Mouse (Mus musculus) Muller cell, postnatal 12 days (primary cell): ENCODE data around the gene Ceacam13.
"Not testable (repeated sequence)": the region's sequence is repeated elsewhere in the genome, so short reads cannot be mapped to it uniquely, and the experiment has no call there.

Source experiments
- DNase-seq: peaks from one replicate; pipeline ENCODE4 v3.0.0-alpha.2; 2015; ENCODE audit errors: inconsistent ontology term

Gene Ceacam13

DNA sequence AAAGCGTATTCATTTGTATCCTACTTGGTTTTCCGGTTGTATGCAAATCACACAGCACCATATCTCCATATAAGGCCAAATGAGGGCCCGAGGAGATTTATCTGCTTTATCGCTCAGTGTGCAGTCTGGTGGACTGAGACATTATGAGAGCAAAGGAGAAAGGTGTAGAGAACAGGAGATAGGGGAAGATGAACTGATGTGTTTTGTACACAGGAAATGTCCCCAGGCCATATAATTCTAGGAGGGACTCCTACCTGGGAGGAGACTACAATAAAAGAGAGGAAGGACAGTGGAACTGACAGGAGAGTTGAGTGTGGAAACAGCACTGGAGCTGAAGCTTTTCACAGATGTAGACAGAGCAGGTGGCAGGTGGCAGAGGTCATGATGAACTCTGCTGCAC is at the start of gene Ceacam13:
Gene Ceacam13 (plus strand): TSS at position 301 of the 400 bp plus-strand sequence.
- DNase-seq: no peak

DNA sequence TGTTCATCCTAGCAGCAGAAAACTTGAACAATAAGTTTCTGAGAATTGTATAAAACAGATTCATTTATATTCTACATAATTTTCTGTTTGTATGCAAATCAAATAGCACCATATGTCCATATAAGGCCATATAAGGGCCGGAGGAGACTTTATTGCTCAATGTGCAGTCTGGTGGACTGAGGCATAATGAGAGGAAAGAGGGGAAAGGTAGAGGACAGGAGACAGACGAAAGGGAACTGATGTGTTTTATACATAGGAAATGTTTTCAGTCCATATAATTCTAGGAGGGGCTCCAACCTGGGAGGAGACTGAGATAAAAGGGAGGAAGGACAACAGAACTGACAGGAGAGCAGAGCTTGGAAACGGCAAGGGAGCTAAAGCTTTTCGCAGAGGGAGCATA is 37.9 kb upstream of the Ceacam13 start, which contains the start of gene Ceacam11:
Gene Ceacam11 (plus strand): TSS at position 301 of the 400 bp plus-strand sequence.
- DNase-seq: no peak

DNA sequence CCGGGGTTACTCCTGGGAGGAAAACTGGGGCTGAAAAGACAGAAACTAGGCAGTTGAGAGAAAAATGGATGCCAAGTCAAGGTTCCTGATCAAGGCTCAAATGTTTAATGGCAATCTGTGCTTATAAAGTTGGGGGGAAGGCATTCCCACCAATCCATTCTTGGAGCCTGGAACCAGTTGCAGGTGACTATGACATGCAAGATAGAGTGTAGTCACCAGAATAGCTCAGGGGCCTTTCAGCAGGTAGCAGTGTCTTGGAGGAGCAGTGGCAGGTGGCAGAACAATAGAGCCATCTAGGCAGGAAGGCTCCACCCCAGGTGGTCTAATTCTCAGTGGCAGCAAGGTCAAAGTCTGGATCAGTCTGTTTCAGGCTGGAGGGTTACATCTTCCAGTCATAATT is 8.6 kb upstream of the Ceacam13 start:
- DNase-seq: not testable (repeated sequence)

DNA sequence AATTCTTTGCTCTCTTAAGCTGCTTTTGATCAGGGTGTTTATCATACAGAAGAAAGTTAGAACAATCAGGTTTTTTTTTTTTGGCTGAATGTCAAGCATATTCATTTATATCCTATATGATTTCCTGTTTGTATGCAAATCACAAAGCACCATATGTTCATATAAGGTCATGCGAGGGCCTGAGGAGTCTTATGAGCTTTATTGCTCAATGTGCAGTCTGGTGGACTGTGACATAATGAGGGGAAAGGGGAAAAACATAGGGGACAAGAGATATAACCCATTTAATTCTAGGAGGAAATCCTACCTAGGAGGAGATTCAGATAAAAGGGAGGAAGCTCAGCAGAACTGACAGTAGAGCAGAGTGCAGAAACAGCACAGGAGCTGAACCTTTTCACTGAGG is 55.9 kb downstream of the Ceacam13 start, which contains the start of gene Ceacam12:
Gene Ceacam12 (plus strand): TSS at position 301 of the 400 bp plus-strand sequence.
- DNase-seq: no peak
